In genomic region chr2:29312058-29312457, GRCm38 (mm10) we compare ENCODE assay signal across 27 mouse cellular contexts. TPM values are rescaled to one million over a fixed set of nuclear protein-coding genes. Genes with fewer than 3 reads are reported as not detected.
"Had no signal": no experiment of that assay in that cellular context is flagged by ENCODE, and none has a peak within 500 bp of the region (broad histone marks: within the 10 kb centered on the region; RNA-seq: fewer than 3 reads in every experiment).

No protein-coding gene starts in this region.

- H3K9me3 ChIP-seq: heart, embryonic 12.5 days; hindbrain, embryonic 10.5 days; hindbrain, embryonic 12.5 days; intestine, embryonic 15.5 days; kidney, embryonic 15.5 days; limb, embryonic 13.5 days; limb, embryonic 15.5 days; liver, embryonic 12.5 days had no signal

- H3K27me3 ChIP-seq: heart, embryonic 12.5 days; hindbrain, embryonic 12.5 days; intestine, embryonic 15.5 days; kidney, embryonic 15.5 days; limb, embryonic 13.5 days; limb, embryonic 15.5 days; liver, embryonic 12.5 days had no signal

- H3K9ac ChIP-seq: heart, embryonic 12.5 days; hindbrain, embryonic 12.5 days; hindbrain, embryonic 14.5 days; intestine, embryonic 15.5 days; kidney, embryonic 15.5 days; limb, embryonic 13.5 days; limb, embryonic 15.5 days; liver, embryonic 12.5 days had no signal

- H3K36me3 ChIP-seq: heart, embryonic 12.5 days; hindbrain, embryonic 10.5 days; hindbrain, embryonic 12.5 days; intestine, embryonic 15.5 days; kidney, embryonic 15.5 days; limb, embryonic 13.5 days; limb, embryonic 15.5 days; liver, embryonic 12.5 days had no signal

- H3K27ac ChIP-seq: gastrocnemius, adult 2 months; heart, adult 2 months; hindbrain, embryonic 10.5 days; hindbrain, embryonic 12.5 days; hindbrain, embryonic 14.5 days; intestine, embryonic 15.5 days; kidney, embryonic 15.5 days; kidney, postnatal 0 days; limb, embryonic 13.5 days; limb, embryonic 15.5 days; liver, embryonic 12.5 days had no signal

- DNase-seq: gastrocnemius, adult 2 months; gastrocnemius, postnatal 10 days; gastrocnemius, postnatal 25 days; heart, adult 2 months; heart, postnatal 10 days; heart, postnatal 4 days; kidney, adult 18-20 months; kidney, adult 8-10 months; kidney, postnatal 14 days; kidney, postnatal 36 days; layer of hippocampus, adult 9-11 months; layer of hippocampus, postnatal 36 days; left cerebral cortex, postnatal 4 days had no signal

- ATAC-seq: hindbrain, embryonic 16.5 days; inflammation-experienced regulatory T-cells, adult 6 months; intestine, embryonic 15.5 days; intestine, postnatal 0 days; liver, embryonic 12.5 days had no signal

- H3K4me2 ChIP-seq: heart, embryonic 12.5 days; hindbrain, embryonic 12.5 days; hindbrain, embryonic 14.5 days; intestine, embryonic 15.5 days; kidney, embryonic 15.5 days; limb, embryonic 13.5 days; limb, embryonic 15.5 days; liver, embryonic 12.5 days had no signal

- H3K4me3 ChIP-seq: gastrocnemius, adult 2 months; heart, adult 2 months; heart, embryonic 12.5 days; hindbrain, embryonic 10.5 days; hindbrain, embryonic 12.5 days; intestine, embryonic 15.5 days; kidney, embryonic 15.5 days; limb, embryonic 13.5 days; limb, embryonic 15.5 days; liver, embryonic 12.5 days had no signal

- H3K4me1 ChIP-seq: heart, embryonic 12.5 days; hindbrain, embryonic 10.5 days; hindbrain, embryonic 12.5 days; intestine, embryonic 15.5 days; kidney, embryonic 15.5 days; limb, embryonic 13.5 days; limb, embryonic 15.5 days; liver, embryonic 12.5 days had no signal

RNA-seq across cellular contexts. Expression of gene Ntng2, which starts 59.3 kb away (rescaled TPM):
- polyA plus RNA-seq: heart, embryonic 14.5 days; liver, embryonic 12.5 days had no signal
